Mouse (Mus musculus) WW6 (cell line): ENCODE measurements around the gene Kcnq1.

ENCODE experiments used
- DNase-seq: peaks from one replicate; pipeline ENCODE4 v3.0.0-alpha.2; 2013; ENCODE audit warnings: low read depth, low spot score

Gene Kcnq1

GRCm38 (mm10) chr7:143412606-143413005 lies 306.4 kb downstream of the Kcnq1 start:
- no peak for DNase-seq

DNA sequence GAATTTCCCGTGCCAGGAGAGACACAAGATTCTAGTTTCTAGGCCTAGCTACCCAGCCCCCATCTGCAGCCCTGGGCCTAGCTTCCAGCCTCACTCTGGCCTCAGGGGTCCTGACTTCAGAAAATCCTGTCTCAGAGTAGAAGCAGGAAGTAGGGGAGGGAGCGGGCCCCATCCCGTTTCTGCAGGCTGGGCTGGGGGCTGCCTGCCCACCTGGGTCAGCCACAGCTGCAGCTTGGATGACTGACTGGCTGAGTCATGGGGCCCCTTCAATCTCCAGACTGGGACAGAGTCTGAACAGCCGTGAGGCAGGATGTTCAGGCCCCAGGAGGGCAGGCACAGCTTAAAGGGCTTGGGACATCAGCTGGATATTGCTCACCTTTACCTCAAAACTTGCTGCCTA lies 308.9 kb downstream of the Kcnq1 start:
- DNase-seq: no peak

DNA sequence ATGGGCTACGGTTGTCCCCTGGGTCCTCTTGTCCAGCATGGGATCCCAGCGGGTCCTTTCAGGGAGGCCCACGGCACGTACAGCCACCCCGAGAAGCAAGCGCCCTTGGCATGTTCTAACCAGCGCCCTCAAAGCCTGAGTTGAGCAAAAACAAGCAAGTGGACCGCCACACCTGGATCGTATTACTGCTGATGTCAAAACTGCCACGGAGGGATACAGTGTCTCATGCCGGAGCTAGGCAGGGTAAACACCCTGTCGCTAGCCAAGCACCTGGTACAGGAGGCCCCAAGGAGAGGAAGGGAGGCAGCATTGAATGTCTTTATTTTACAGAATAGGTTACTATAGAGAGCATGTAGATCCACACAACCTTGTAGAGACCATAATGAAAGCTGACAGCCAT lies 310.2 kb downstream of the Kcnq1 start:
- DNase-seq: no peak

- no peak for DNase-seq
These were observed 311.7 kb downstream of the Kcnq1 start for GRCm38 (mm10) chr7:143417875-143418274.

- DNase-seq: no peak
These were observed 313.5 kb downstream of the Kcnq1 start for GRCm38 (mm10) chr7:143419585-143420160.

GRCm38 (mm10) chr7:143428142-143428813 lies 322.1 kb downstream of the Kcnq1 start:
- DNase-seq: no peak

GRCm38 (mm10) chr7:143428814-143429499 lies 322.8 kb downstream of the Kcnq1 start:
- no peak for DNase-seq

GRCm38 (mm10) chr7:143432631-143433030 lies 326.5 kb downstream of the Kcnq1 start:
- DNase-seq: no peak

DNA sequence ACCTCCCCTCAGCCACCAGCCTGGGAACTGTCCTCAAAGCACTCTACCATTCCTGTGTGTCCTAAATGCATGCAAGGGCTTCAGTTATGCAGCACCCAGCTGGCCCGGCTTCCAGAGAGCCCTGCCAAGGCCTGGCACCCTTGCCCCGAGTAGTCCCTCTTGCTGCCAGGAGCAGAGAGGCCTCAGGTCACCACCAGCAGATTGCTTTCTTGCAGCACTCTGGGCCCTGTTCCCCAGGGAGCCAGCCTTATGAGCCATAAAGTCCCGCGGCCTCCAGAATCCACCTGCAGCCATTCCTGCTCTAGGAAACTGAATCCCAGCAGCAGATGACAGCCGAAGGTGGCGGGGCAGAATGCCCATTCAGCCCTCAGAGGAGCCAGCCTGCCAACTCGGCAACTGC lies 327.2 kb downstream of the Kcnq1 start:
- no peak for DNase-seq

- DNase-seq: no peak
These were observed 331.2 kb downstream of the Kcnq1 start for GRCm38 (mm10) chr7:143437231-143437893.

- DNase-seq: no peak
These were observed 331.9 kb downstream of the Kcnq1 start for GRCm38 (mm10) chr7:143437894-143438581.

GRCm38 (mm10) chr7:143438965-143439364 lies 332.8 kb downstream of the Kcnq1 start:
- no peak for DNase-seq

DNA sequence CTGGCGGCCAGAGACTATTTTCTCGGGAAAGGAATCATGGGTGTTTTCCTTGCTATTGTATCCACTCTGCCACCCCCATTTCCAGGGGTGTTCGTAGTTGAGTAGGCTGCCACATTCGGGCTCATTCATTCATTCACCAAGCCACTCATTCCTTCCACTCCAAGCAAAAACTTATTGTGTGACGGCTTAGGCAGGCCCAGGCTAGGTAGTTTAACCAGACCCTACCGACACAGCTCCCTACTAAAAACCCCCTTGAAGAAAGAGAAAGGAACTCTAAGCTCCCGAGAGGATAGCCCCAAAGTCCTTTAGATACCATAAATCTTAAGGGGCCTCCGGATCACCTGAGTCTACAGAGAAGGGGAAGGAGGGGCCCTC lies 338.4 kb downstream of the Kcnq1 start:
- no peak for DNase-seq

- DNase-seq: no peak
These were observed 338.9 kb downstream of the Kcnq1 start for GRCm38 (mm10) chr7:143444955-143445648.

DNA sequence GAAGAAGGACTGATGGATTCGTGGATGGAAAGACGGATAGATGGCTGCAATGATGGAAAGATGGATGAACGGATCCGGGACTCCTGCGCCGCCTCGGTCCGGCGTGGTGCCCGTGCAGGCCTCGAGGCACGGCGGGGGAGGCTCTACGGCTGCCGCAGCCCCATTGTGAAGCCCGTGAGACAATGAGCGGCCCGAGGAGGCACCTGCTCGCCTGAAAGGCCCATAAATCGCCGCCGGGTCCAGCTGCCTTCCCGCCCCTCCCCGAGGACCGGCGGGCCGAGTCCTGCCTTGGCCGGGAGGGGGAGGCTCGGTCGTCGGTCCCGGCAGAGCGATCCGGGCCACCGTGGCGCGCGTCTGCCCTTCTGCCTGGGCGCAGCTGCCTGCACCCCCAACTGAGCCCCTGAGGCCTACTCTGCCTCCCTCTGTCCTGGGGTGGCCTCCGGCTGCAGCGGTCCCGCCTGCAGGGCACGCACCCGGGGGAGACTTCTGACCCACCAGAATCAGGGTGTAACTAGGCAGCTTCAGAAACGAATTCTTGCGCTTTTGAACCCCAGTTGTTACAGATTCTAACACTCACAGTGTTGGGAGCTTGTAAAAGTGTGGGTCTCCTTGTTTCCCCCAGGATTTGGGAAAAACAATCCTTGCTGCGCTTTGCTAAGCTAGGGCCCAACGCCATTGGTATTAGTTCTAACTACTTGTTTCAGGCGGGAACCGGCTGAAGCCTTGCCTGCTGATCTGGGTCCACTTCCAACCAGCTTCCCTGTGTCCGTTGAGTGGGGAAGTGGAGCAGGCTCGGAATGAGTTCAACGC lies 339.7 kb downstream of the Kcnq1 start:
- DNase-seq: no peak

DNA sequence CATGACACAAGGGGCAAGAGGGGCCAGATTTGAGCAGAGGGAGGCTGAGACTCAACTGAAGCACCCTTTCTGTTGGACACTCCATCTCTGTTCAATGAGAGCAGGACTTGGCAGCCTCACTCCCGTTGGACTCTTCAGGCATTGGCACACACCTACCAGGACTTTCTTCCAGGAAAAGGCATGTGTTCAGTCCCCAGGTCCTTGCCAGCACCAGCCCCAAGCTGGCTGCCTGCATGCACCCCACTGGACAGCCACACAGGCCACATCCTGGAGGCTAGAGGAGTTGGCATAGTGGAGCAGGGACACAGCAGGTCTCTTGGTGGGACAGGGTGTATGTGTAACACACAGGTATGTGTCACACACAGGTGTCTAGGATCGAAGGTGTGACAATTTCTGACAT lies 341.0 kb downstream of the Kcnq1 start:
- no peak for DNase-seq

GRCm38 (mm10) chr7:143458963-143459331 lies 352.8 kb downstream of the Kcnq1 start:
- no peak for DNase-seq

- no peak for DNase-seq
These were observed 353.4 kb downstream of the Kcnq1 start for GRCm38 (mm10) chr7:143459332-143460211.

DNA sequence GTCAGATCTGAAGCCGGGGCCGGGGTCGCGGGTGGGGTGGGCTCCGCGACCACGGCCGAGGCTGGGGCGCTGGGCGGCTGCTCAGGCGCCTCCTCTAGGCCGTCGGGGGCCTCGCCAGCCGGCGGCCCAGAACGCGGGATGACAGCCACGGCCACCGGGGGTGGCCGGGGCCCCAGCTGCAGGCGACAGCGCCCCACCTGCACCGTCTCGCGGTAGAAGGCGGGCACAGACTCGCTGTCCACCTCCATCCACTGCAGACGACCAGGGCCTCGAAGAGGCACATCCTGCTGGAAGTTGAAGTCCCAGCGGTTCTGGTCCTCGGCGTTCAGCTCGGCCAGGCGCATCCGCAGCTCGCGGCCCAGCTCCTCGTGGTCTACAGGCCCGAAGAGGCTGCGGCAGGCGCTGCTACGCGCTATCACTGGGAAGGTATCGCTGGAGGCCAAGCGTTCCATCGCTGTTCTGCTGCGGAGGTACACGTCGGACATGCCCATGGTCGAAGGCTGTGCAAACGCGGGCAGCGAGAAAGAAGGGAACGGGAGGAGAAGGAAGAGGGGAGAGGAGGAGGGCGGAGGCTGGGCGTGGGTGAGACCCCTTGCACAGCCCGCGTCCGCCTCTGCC lies 354.2 kb downstream of the Kcnq1 start:
- DNase-seq: no peak
